Mouse (Mus musculus): ENCODE results near the gene Galp. TPM values are rescaled to one million over a fixed set of nuclear protein-coding genes. Genes with fewer than 3 reads are reported as not detected.
A peak's percentile ranks its signal among the peaks of the same experiment; 100 is the strongest.
"Not testable (repeated sequence)": the region's sequence is repeated elsewhere in the genome, so short reads cannot be mapped to it uniquely, and the experiment has no call there.

Gene Galp
- total RNA-seq, 1 experiment from 2014 or later, result not detected

GRCm38 (mm10) chr7:6258232-6259220, 61.6 kb downstream of the Galp start:
- DNase-seq, result no peak

- not testable (repeated sequence) for DNase-seq
These were observed 63.1 kb downstream of the Galp start for GRCm38 (mm10) chr7:6260004-6260403.

GRCm38 (mm10) chr7:6262120-6262519, 65.2 kb downstream of the Galp start:
- DNase-seq, result no peak

GRCm38 (mm10) chr7:6262984-6263383, 66.1 kb downstream of the Galp start:
- no peak for DNase-seq

GRCm38 (mm10) chr7:6265695-6266094, 68.8 kb downstream of the Galp start:
- DNase-seq, result peak; percentile 62

Other genes with a start within 250 kb of the Galp start
- not detected in 2 replicates for gene Vmn1r65, start 186.1 kb upstream of the Galp start, total RNA-seq (2021)
- gene Nlrp4c, start 151.9 kb upstream of the Galp start, total RNA-seq (2021), result not detected in 2 replicates
- gene Zfp787, start 41.1 kb upstream of the Galp start, total RNA-seq (2021), result 45.4 and 51.4 TPM in 2 replicates
- gene Zfp444, start 24.9 kb upstream of the Galp start, total RNA-seq (2021), result 21.5 and 23.0 TPM in 2 replicates
- gene Zscan5b, start 25.2 kb downstream of the Galp start, total RNA-seq (2021), result not detected in 2 replicates
- not detected in 2 replicates for gene Epp13, start 55.6 kb downstream of the Galp start, total RNA-seq (2021)
- gene Zfp667, start 89.5 kb downstream of the Galp start, total RNA-seq (2021), result 7.1 and 7.2 TPM in 2 replicates
- gene Zfp583, start 134.2 kb downstream of the Galp start, total RNA-seq (2021), result 3.1 and 3.4 TPM in 2 replicates
- gene Gm3854, start 146.7 kb downstream of the Galp start, total RNA-seq (2021), result 0.48 and 0.71 TPM in 2 replicates
- 2.9 and 3.0 TPM in 2 replicates for gene Zfp78, start 166.2 kb downstream of the Galp start, total RNA-seq (2021)
- 2.6 and 4.8 TPM in 2 replicates for gene Zfp28, start 186.2 kb downstream of the Galp start, total RNA-seq (2021)
- 0.38 and 0.41 TPM in 2 replicates for gene Smim17, start 201.6 kb downstream of the Galp start, total RNA-seq (2021)
- gene Gm20715, start 213.2 kb downstream of the Galp start, total RNA-seq (2021), result 0.08 TPM in 1 of 2 replicates, not detected in the other
- gene Olfr1344, start 241.6 kb downstream of the Galp start, total RNA-seq (2021), result not detected in 2 replicates